Mouse (Mus musculus): Measurements from ENCODE around the gene 9330182L06Rik.

The 9330182L06Rik gene

GRCm38 (mm10) chr5:9525507-9525906 is 259.6 kb downstream of the 9330182L06Rik start:
- peak; percentile 80 for DNase-seq (ENCODE audit: low read depth, low spot score)

Data from brain, adult 2 months (tissue).